Mouse (Mus musculus) cerebellum, postnatal 4 days (tissue): ENCODE data around the gene Calhm5.
A peak's percentile ranks its signal among the peaks of the same experiment; 100 is the strongest.

Experiments
- DNase-seq, 2 experiments: peaks; one replicate each; pipeline ENCODE4 v3.0.0; 2022; ENCODE audit warnings: low spot score in 2 of 2, mixed read lengths in 1 of 2

Gene Calhm5

DNA sequence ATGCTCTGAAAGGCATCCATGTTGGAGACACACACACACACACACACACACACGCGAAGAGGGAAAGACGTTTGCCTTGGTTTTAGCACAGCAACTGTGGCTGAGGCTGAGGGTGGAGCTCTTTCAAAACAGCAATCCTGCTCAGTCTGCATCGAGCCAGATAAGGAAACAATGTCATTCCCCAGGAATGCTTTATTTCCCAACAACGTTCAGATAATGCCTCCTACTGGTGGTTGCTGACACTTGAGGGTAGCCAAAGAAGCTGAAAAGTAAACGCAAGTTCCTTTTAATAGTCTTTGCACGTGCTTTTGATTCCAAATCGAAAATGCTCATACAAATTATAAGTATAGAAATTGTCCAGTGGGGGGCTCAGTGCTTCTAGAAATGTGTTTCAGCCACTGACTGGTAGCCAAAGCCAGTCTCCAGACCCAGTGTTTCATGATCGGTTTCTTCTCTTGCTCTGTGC is at the start of gene Calhm5:
Calhm5 (minus strand) TSS at position 102 of the 466 bp plus-strand sequence.
- peak in 1 of 2 experiments; percentile 9 for DNase-seq

DNA sequence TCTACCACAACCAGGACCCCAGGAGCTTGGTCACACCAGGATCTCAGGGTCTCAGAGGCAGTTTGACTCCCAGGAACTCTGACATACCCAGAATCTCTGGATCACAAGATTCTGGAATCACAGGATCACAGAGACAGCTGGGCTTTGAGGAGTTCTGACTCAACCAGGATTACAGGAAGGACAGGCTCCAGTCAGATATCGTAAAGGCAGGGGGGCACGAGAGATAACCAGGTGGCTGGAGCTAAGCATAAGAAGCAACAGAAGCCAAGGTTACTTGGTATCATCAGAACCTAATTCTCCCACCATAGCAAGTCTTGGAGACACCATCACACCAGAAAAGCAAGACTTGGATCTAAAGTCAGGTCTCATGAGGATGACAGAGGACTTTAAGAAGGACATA is 45.4 kb upstream of the Calhm5 start:
- DNase-seq = no peak

DNA sequence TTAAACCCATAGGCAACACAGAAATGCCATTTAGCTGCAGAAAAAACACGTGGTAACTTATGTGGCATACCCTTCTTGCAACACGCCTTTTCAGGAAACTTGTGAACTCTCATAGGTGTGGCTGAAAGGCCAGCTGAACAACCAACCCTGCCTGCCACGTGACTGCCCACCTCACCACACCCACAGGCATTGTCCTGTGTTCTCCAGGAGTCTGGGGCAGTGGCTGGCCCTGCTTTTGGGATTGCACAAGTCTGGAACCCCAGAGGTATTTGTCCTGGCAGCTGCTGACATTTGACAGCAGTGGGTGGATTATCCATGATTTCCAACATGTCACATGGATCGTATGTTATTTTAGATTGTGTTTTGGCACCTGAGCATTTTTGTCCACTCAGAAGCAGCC is 43.4 kb upstream of the Calhm5 start:
- DNase-seq = no peak

- no peak for DNase-seq
Measured at GRCm38 (mm10) chr10:34138027-34138426, 41.7 kb upstream of the Calhm5 start.

- DNase-seq = no peak
Measured at GRCm38 (mm10) chr10:34136432-34136831, 40.1 kb upstream of the Calhm5 start.

- no peak for DNase-seq
Measured at GRCm38 (mm10) chr10:34131356-34131755, 35.0 kb upstream of the Calhm5 start.

- no peak for DNase-seq
Measured at GRCm38 (mm10) chr10:34128391-34128790, 32.1 kb upstream of the Calhm5 start.

- DNase-seq = peak in 1 of 2 experiments; percentile 16
Measured at GRCm38 (mm10) chr10:34127392-34128378, 31.4 kb upstream of the Calhm5 start, which contains the start of gene Calhm6. Gene Calhm6 (minus strand): TSS chr10:34127984.

- DNase-seq = no peak
Measured at GRCm38 (mm10) chr10:34118421-34118820, 22.1 kb upstream of the Calhm5 start.

DNA sequence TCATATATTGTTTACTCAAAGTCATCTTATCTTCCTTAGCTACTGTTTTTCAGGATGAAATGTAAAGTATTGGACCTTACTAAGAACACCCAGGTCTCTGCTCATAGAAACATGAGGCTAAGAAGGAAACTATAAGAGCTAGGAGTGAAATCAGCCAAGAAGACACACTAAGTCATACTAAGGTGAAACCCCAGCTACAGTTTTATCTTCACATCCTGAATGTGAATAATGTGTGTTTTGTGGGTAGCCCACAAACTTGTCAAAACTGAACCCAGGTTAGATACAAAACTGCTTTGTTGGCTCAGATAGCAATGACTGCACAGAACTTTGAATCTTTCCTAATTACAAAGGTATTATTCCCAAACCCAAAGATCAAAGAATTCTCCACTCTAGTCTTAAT is 21.5 kb upstream of the Calhm5 start:
- no peak for DNase-seq

DNA sequence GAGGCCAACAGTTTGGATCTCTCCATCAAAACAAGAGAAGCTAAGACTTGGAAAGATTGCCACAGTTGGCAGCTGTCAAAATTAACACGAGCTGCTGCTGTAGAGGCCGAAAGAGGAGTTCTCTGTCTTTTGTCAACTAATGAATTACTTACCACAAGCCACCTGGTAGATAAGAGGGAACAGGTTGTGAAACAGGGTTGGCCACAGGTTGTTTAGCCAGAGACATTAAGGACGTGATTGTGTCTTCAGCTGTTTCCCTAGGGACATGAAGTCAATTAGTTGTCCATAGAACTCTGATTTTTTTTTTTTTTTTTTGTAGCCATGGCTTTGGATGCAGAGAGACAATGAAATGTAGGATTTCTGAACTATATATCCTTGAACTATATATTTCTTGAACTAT is 20.8 kb upstream of the Calhm5 start:
- DNase-seq = no peak

- no peak for DNase-seq
Measured at GRCm38 (mm10) chr10:34111964-34112738, 15.8 kb upstream of the Calhm5 start.

- no peak for DNase-seq
Measured at GRCm38 (mm10) chr10:34110863-34111465, 14.6 kb upstream of the Calhm5 start.

GRCm38 (mm10) chr10:34095964-34096363 is 355 bp downstream of the Calhm5 start:
- DNase-seq = no peak

DNA sequence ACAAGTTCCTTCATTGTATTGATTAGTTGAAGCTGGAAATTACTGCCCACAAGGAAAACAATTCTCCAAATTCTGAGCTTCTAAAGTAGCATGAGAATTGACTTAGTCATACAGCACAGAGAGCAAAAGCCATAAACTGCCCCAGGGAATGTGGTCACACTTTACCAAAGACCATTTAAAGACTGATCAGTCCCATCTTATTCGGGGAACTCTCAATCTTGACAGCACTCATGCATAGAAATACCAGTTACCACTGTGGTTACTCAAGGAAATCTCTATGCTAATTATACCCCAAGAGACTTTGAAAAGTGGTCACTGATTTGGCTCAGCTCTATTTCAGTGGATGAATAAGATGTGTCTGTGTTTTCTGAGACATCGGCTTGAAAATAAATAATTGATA is 1.2 kb downstream of the Calhm5 start:
- DNase-seq = no peak

- DNase-seq = no peak
Measured at GRCm38 (mm10) chr10:34091888-34092287, 4.4 kb downstream of the Calhm5 start.

- no peak for DNase-seq
Measured at GRCm38 (mm10) chr10:34090481-34090880, 5.8 kb downstream of the Calhm5 start.

DNA sequence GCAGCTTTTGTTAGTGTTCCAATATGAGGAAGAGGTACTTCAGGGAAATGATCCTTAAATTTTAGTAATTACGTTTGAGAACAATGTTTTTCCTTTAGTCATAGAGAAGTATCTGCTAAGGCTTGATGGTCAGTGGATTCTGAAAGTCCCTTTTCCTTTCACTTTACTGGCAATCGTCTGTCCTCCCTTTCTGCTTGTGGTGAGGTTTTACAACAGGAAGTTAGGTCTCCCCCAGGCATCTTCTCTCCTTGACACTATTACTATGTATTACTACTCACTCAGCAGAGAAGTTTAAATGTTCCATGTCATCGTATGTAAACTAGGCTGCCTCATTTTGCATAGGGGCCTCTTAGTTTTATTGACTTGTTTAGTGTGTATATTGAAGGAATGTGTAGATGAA is 6.8 kb downstream of the Calhm5 start:
- DNase-seq = no peak

GRCm38 (mm10) chr10:34088515-34088914 is 7.8 kb downstream of the Calhm5 start:
- no peak for DNase-seq

DNA sequence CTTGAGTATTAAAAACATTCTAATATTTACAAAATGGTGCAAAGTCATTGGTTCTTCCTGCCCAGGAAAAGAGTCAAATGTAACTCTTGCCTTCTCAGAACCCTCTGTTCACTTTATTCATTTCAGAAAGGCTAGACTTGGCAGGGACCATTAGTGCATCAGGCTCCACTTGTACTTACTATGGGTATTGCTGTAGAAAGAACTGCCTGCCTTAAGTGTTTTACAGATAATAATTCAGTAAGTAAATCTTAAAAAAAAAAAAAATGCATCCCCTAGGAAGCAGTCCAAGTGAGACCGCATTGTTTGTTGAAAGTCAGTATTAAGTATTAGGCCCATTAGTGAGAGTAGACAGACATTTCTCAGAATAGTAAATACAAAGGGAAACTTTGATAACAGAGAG is 9.8 kb downstream of the Calhm5 start:
- DNase-seq = no peak

DNA sequence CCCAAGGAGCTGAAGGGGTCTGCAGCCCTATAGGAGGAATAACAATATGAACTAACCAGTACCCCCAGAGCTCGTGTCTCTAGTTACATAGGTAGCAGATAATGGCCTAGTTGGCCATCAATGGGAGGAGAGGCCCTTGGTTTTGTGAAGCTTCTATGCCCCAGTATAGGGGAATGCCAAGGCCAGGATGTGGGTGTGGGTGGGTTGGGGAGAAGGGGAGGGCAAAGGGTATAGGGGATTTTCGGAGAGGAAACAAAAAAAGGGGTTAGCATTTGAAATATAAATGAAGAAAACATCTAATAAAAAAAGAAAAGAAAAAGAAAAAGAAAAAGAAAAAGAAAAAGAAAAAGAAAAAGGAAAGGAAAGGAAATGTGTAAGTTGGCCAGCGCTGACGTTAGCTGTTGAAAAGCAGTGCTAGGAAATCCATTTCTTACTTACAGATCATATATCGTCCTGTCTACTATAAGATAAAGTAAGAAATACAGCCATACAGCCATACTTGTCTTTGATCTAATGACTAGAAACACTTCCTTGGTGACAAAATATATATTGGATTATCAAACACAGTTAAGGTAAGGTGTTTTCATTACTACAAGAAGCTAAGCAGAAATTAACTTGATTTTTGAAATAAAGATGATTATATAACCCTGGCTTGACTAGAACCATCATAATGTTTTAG is 21.7 kb downstream of the Calhm5 start:
- DNase-seq = no peak
